Mouse (Mus musculus): ENCODE measurements around the gene Csf1. TPM values are rescaled to one million over a fixed set of nuclear protein-coding genes. Genes with fewer than 3 reads are reported as not detected.

Gene Csf1
- polyA plus RNA-seq, 1 experiment from 2014 or later = 9.2 TPM

GRCm38 (mm10) chr3:107790227-107790626 lies 30.0 kb upstream of the Csf1 start:
- Histone ChIP-seq H3K9ac (ENCODE audit: low read depth, low read length) (no peak overlapping the region), H3K27ac (ENCODE audit: low read depth, low read length) (no peak overlapping the region), H3K27me3 (replicated peaks; ENCODE audit: control insufficient read depth, insufficient read depth, low read length) (no peaks in the 10 kb centered on the region), H3K9me3 (ENCODE audit: control insufficient read depth) (no peaks in the 10 kb centered on the region), H3K4me3 (ENCODE audit: low read depth, low read length) (no peak overlapping the region), H3K4me2 (replicated peaks; ENCODE audit: low read depth) (no peak overlapping the region), H3K4me1 (replicated peaks; ENCODE audit: control insufficient read depth, insufficient read depth, low read length) (peaks cover 4% of the 10 kb centered on the region; the same call in 1 of the 2 replicates), H3K36me3 (ENCODE audit: control insufficient read depth, insufficient read depth) (no peaks in the 10 kb centered on the region)
- WGBS = 50% methylated on average over 3 of the region's 3 CpGs
- no peak for TF ChIP-seq CTCF (IDR thresholded peaks at IDR 0.05; ENCODE audit: low read depth)
- ATAC-seq = peak; percentile 76

- no peak overlapping the region for H3K9ac ChIP-seq (ENCODE audit: low read depth, low read length)
- no peak overlapping the region for H3K4me3 ChIP-seq (ENCODE audit: low read depth, low read length)
- no peaks in the 10 kb centered on the region for H3K9me3 ChIP-seq (ENCODE audit: control insufficient read depth)
- H3K4me1 ChIP-seq (replicated peaks; ENCODE audit: control insufficient read depth, insufficient read depth, low read length) = peaks cover 4% of the 10 kb centered on the region; the same call in 1 of the 2 replicates
- 79% methylated on average over 3 of the region's 3 CpGs for WGBS
- no peak for TF ChIP-seq CTCF (IDR thresholded peaks at IDR 0.05; ENCODE audit: low read depth)
- no peaks in the 10 kb centered on the region for H3K36me3 ChIP-seq (ENCODE audit: control insufficient read depth, insufficient read depth)
- H3K27me3 ChIP-seq (replicated peaks; ENCODE audit: control insufficient read depth, insufficient read depth, low read length) = no peaks in the 10 kb centered on the region
- H3K4me2 ChIP-seq (replicated peaks; ENCODE audit: low read depth) = no peak overlapping the region
- no peak for ATAC-seq
- no peak overlapping the region for H3K27ac ChIP-seq (ENCODE audit: low read depth, low read length)
Measured at GRCm38 (mm10) chr3:107788885-107789284, 28.6 kb upstream of the Csf1 start.

DNA sequence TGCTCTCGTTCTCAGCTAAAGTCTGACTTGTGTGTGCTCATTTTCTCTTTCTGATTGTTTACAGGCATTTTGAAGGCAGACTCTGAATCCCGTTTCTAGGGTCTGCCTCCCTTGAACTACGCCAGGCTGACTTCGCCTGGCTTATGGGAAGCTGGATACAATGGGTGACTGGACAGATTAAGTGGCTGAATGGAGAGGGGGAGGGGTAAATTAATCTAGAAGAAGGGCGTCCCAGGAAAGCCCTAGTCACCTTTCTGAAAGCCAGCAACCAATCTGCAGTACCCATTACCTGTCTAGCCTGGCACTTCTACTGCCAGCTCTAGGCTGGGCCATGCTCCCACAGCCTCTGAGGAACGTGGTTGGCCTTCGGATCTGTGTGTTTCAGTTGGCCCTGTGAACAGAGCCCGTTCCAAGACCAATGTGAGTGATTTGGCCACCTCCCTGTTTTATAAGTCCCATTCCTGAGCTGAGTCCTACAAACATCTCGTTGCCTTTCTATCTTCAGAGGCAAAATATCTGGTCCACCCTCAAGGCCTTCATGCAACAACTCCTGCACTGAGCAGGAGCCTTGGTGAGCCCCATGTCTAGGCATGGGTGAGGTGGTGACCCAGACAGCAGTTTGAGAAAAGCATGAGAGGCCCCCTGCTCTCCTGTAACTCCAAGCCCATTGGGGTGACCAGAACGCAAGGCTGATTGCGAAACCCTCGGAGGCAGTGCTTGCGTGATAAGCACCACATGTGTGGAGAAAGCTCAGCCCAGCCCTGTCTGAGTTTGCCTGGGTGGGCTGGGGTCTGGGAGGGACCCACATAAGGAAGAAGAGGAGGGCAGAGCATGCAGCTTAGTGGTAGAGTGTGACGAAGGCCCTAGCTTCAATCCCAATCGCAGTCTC lies 27.6 kb upstream of the Csf1 start:
- no peak overlapping the region for H3K9ac ChIP-seq (ENCODE audit: low read depth, low read length)
- no peaks in the 10 kb centered on the region for H3K36me3 ChIP-seq (ENCODE audit: control insufficient read depth, insufficient read depth)
- no peak for ATAC-seq
- no peak overlapping the region for H3K27ac ChIP-seq (ENCODE audit: low read depth, low read length)
- H3K4me1 ChIP-seq (replicated peaks; ENCODE audit: control insufficient read depth, insufficient read depth, low read length) = peaks cover 4% of the 10 kb centered on the region; the same call in 1 of the 2 replicates
- WGBS = 61% methylated on average over 15 of the region's 15 CpGs
- H3K27me3 ChIP-seq (replicated peaks; ENCODE audit: control insufficient read depth, insufficient read depth, low read length) = no peaks in the 10 kb centered on the region
- H3K4me3 ChIP-seq (ENCODE audit: low read depth, low read length) = no peak overlapping the region
- no peaks in the 10 kb centered on the region for H3K9me3 ChIP-seq (ENCODE audit: control insufficient read depth)
- TF ChIP-seq CTCF (IDR thresholded peaks at IDR 0.05; ENCODE audit: low read depth) = no peak
- no peak overlapping the region for H3K4me2 ChIP-seq (replicated peaks; ENCODE audit: low read depth)

- TF ChIP-seq CTCF (IDR thresholded peaks at IDR 0.05; ENCODE audit: low read depth) = no peak
- peaks cover 4% of the 10 kb centered on the region; the same call in 1 of the 2 replicates for H3K4me1 ChIP-seq (replicated peaks; ENCODE audit: control insufficient read depth, insufficient read depth, low read length)
- H3K4me2 ChIP-seq (replicated peaks; ENCODE audit: low read depth) = no peak overlapping the region
- H3K9me3 ChIP-seq (ENCODE audit: control insufficient read depth) = no peaks in the 10 kb centered on the region
- H3K4me3 ChIP-seq (ENCODE audit: low read depth, low read length) = no peak overlapping the region
- no peaks in the 10 kb centered on the region for H3K36me3 ChIP-seq (ENCODE audit: control insufficient read depth, insufficient read depth)
- no peak overlapping the region for H3K27ac ChIP-seq (ENCODE audit: low read depth, low read length)
- 51% methylated on average over 11 of the region's 11 CpGs for WGBS
- no peak for ATAC-seq
- no peak overlapping the region for H3K9ac ChIP-seq (ENCODE audit: low read depth, low read length)
- H3K27me3 ChIP-seq (replicated peaks; ENCODE audit: control insufficient read depth, insufficient read depth, low read length) = no peaks in the 10 kb centered on the region
Measured at GRCm38 (mm10) chr3:107786980-107787612, 26.8 kb upstream of the Csf1 start.

DNA sequence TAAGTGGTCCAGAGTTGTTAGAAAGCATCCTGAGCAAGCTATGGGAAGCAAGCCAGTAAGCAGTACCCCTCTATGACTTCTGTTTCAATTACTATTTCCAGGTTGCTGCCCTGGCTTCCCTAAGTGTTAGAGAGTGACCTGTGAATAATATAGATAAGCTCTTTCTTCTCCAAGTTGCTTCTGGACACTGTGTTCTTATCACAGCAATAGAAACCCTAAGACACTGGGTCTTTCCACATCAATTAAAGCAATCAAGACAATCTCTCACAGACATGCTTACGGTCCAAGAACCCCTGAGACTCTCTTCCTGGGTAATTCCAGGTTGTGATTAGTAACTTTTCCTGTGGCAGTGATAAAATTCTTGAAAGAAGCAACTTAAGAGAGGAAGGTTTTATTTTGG lies 26.1 kb upstream of the Csf1 start:
- Histone ChIP-seq H3K36me3 (ENCODE audit: control insufficient read depth, insufficient read depth) (no peaks in the 10 kb centered on the region), H3K4me3 (ENCODE audit: low read depth, low read length) (no peak overlapping the region), H3K27ac (ENCODE audit: low read depth, low read length) (no peak overlapping the region), H3K27me3 (replicated peaks; ENCODE audit: control insufficient read depth, insufficient read depth, low read length) (no peaks in the 10 kb centered on the region), H3K4me1 (replicated peaks; ENCODE audit: control insufficient read depth, insufficient read depth, low read length) (peaks cover 4% of the 10 kb centered on the region; the same call in 1 of the 2 replicates), H3K4me2 (replicated peaks; ENCODE audit: low read depth) (no peak overlapping the region), H3K9me3 (ENCODE audit: control insufficient read depth) (no peaks in the 10 kb centered on the region), H3K9ac (ENCODE audit: low read depth, low read length) (no peak overlapping the region)
- no peak for ATAC-seq
- TF ChIP-seq CTCF (IDR thresholded peaks at IDR 0.05; ENCODE audit: low read depth) = no peak
- WGBS = 41% methylated on average over 1 of the region's 1 CpGs

DNA sequence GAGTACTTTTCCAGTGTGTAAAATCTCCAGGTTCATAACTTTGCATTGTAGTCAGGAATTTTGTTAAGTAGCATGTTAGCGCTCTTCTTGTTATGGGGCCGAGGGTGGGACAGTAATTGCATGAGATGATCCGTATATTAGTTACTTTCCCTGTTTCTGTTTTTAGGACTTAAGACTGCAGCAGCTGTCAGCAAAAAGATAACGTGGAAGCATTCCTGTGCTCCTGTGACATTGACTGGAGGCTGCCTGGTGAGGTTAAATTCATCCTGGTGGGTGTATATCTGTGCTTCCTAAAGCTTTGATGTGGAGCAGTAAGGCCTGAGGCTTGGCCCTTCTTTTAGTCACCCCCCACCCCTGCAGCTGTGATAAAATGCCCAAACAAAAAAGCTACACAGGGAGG lies 25.3 kb upstream of the Csf1 start:
- Histone ChIP-seq H3K9ac (ENCODE audit: low read depth, low read length) (no peak overlapping the region), H3K4me3 (ENCODE audit: low read depth, low read length) (no peak overlapping the region), H3K27me3 (replicated peaks; ENCODE audit: control insufficient read depth, insufficient read depth, low read length) (no peaks in the 10 kb centered on the region), H3K27ac (ENCODE audit: low read depth, low read length) (no peak overlapping the region), H3K9me3 (ENCODE audit: control insufficient read depth) (no peaks in the 10 kb centered on the region), H3K36me3 (ENCODE audit: control insufficient read depth, insufficient read depth) (no peaks in the 10 kb centered on the region), H3K4me2 (replicated peaks; ENCODE audit: low read depth) (no peak overlapping the region), H3K4me1 (replicated peaks; ENCODE audit: control insufficient read depth, insufficient read depth, low read length) (peaks cover 4% of the 10 kb centered on the region; the same call in 1 of the 2 replicates)
- 73% methylated on average over 4 of the region's 4 CpGs for WGBS
- ATAC-seq = no peak
- TF ChIP-seq CTCF (IDR thresholded peaks at IDR 0.05; ENCODE audit: low read depth) = no peak

Measured in intestine, postnatal 0 days (tissue).